Mouse (Mus musculus) liver, postnatal 0 days (tissue): Measurements from ENCODE around the gene Tfap2c.

Experiments used
- CTCF ChIP-seq: sonication (generic); IDR thresholded peaks from 2 replicates; pipeline ENCODE4 v1.5.1; 2016; ENCODE audit warnings: antibody characterized with exemption, low read depth
- EP300 ChIP-seq: IDR thresholded peaks from 2 replicates; pipeline ENCODE4 v1.6.1; 2016; ENCODE audit warnings: antibody characterized with exemption, low read depth, mild to moderate bottlenecking

GRCm38 (mm10) chr2:172551081-172551720 lies 1.8 kb downstream of the Tfap2c start:
- TF ChIP-seq CTCF (no peak), EP300 (no peak)
